Comparison of ENCODE assay signal across 20 mouse cellular contexts in genomic region chr6:82893415-82893814, GRCm38 (mm10). TPM values are rescaled to one million over a fixed set of nuclear protein-coding genes. Genes with fewer than 3 reads are reported as not detected.
"Had no signal": no experiment of that assay in that cellular context is flagged by ENCODE, and none has a peak within 500 bp of the region (broad histone marks: within the 10 kb centered on the region; RNA-seq: fewer than 3 reads in every experiment).

No protein-coding gene starts in this region.

- H3K9me3 ChIP-seq: midbrain, embryonic 10.5 days; midbrain, embryonic 12.5 days; neural tube, embryonic 13.5 days; neural tube, embryonic 15.5 days had no signal

- ATAC-seq: midbrain, embryonic 16.5 days had no signal

- H3K4me1 ChIP-seq: neural tube, embryonic 13.5 days; neural tube, embryonic 15.5 days had no signal

- H3K27ac ChIP-seq: midbrain, embryonic 10.5 days; midbrain, embryonic 12.5 days; neural tube, embryonic 13.5 days; neural tube, embryonic 15.5 days had no signal

- H3K36me3 ChIP-seq: midbrain, embryonic 10.5 days; midbrain, embryonic 12.5 days; neural tube, embryonic 13.5 days; neural tube, embryonic 15.5 days had no signal

- DNase-seq: lung, adult 18-20 months; lung, embryonic 14.5 days; lung, postnatal 10 days; lung, postnatal 4 days; midbrain, embryonic 14.5 days; retina, postnatal 1 day; right cerebral cortex, adult 18-20 months; right cerebral cortex, postnatal 25 days; right cerebral cortex, postnatal 4 days; spleen, adult 18-20 months; thymus, adult 18-20 months; thymus, postnatal 14 days; thymus, postnatal 36 days had no signal

- H3K27me3 ChIP-seq: neural tube, embryonic 13.5 days; neural tube, embryonic 15.5 days had no signal

- H3K9ac ChIP-seq: lung, embryonic 14.5 days; midbrain, embryonic 12.5 days; neural tube, embryonic 13.5 days; neural tube, embryonic 15.5 days had no signal

- H3K4me2 ChIP-seq: lung, embryonic 14.5 days; midbrain, embryonic 12.5 days; neural tube, embryonic 13.5 days; neural tube, embryonic 15.5 days had no signal

- H3K4me3 ChIP-seq: midbrain, embryonic 10.5 days; midbrain, embryonic 12.5 days; myocyte; neural tube, embryonic 13.5 days; neural tube, embryonic 15.5 days had no signal

RNA-seq across cellular contexts. Expression of gene M1ap, which starts 53.3 kb away (rescaled TPM):
- polyA plus RNA-seq: midbrain, embryonic 16.5 days; neural tube, embryonic 11.5 days; neural tube, embryonic 13.5 days; neural tube, embryonic 15.5 days had no signal
